Mouse (Mus musculus): Measurements from ENCODE around the gene Gm19684.
"Not testable (repeated sequence)": the region's sequence is repeated elsewhere in the genome, so short reads cannot be mapped to it uniquely, and the experiment has no call there.

The Gm19684 gene

DNA sequence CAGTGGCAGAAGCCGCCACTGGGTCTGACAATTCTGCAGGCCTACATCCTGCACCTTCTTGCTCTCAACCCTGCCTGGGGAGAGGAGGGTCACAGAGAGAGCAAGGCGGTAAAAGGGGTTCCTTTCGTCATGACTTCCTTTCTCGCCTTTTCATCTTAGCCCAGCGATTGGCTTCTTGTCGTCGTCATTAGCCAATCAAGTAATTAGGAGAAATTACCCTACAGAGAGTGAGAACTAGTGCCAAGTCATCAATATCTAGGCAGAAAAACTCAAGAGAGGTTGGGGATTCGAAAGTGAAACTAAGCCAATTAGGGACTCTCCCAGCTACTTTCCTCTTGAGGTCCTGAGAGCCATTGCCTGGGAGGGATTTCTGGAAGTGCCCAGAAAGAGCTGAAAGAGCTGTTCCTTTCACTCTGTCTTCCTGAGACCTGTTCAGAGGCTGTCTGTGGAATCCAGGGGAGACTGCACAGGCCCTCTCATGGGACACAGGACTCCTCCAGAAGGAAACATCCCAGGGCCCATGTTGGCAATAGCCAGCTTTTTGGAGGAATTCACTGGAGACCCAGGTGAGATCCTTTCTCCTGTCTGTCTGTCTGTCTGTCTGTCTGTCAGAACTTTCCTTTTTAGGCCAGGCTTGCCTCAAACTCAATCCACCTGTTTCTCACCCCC, at the start of gene Gm19684:
TSS of gene Gm19684 (plus strand) at position 327 of the 669 bp plus-strand sequence.
- peak; percentile 99 for DNase-seq (ENCODE audit: low read depth)

DNA sequence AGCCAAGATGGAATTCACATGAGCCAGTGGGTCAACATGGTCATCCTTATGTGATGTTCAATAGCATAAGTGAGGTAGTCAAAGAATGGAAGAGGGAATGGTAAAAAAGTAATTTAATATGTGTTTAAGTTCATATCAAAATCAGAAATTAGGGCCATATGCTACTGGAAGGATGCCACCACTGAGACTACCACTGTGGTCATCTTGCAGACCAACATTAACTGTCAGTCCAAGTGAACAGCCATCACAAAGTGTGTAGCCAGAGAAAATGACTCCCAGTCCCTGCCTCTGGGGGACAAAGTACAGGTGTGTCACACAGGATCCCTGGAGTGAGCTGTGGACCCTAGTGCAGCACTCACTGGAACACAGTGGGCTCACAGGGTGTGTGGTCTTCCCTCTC, 39.6 kb upstream of the Gm19684 start:
- not testable (repeated sequence) for DNase-seq (ENCODE audit: low read depth)

DNA sequence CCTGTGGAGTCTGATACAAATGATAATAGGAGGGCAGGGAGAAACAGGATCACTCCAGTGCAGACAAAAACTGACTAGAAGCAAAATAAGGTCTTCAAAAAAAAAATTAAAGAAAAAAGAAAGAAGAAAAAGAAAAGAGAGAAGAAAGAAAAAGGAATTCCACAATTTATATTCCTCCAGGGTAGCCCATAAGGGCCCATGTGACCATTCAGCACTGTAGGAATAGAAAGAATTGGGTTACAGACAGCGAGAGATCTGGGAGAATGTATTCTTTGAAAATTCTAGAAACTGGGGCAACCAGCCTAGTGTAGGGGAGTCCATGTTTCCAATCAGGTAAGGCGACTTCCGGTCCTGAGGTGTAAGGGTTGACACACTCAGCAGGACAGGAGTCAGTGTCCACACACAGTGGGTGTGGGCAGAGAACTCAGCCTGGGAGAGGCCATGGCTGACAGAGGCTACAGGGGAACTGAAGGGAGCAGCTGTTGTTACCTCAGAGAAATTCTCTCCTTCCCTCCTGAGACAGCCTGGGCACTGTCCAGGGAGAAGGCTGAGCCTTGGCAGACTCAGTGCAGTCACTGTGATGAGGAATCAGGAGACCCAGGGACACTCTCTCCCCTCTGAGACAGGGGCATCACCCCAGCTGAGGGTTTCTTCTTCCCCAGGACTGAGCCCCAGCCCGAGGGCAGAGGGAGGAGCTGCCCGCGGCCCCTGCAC, 38.8 kb upstream of the Gm19684 start:
- peak; percentile 21 for DNase-seq (ENCODE audit: low read depth)

DNA sequence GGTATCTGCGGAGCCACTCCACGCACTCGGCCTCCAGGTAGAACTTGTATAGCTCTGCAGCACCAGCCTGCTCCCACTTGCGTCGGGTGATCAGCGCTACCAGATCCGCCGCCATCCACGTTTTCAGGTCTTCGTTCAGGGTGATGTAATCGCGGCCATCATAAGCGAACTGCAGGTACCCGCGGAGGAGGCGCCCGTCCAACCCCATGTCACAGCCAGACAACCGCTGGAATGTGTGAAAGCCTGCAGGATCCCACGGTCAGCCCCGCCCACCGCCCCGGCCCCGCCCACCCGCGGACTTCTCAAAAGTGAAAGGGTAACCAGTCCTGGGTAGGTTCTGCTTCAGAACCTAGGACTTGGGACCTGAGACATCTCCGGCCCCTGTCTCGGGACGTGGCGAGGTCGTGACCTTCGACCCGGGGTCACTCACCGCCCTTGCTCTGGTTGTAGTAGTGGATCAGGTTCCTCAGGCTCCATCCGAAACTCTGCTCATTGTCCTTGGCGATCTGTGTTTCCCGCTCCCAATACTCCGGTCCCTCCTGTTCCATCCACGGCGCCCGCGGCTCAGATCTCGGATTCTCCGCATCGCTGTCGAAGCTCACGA, 38.1 kb upstream of the Gm19684 start:
- peak; percentile 80 for DNase-seq (ENCODE audit: low read depth)

DNA sequence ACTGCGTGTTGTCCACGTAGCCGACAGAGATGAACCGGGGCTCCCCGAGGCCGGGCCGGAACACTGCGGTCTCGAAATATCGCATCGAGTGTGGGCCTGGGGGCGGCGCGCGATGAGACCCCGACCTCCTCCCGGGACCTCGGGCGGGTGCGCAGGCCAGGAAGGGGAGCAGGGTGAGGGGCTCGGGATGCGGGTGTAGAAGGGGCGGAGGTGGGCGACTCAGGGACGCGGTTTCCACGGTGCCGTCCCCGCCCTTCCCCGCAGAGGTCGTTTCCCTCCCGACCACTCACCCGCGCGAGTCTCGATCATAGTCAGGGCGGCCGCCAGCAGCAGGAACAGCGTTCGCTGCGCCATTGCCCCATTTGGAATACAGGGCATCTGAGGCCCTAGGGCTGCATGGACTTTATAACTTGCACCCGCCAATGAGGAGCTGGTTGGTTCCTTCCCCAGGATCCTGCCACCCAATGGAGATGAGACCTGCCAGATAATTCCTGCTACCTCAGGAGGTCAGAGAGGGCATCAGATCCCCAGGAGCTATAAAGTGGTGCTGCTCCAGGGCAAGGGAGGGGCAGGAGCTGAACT, 37.5 kb upstream of the Gm19684 start:
- peak; percentile 23 for DNase-seq (ENCODE audit: low read depth)

DNA sequence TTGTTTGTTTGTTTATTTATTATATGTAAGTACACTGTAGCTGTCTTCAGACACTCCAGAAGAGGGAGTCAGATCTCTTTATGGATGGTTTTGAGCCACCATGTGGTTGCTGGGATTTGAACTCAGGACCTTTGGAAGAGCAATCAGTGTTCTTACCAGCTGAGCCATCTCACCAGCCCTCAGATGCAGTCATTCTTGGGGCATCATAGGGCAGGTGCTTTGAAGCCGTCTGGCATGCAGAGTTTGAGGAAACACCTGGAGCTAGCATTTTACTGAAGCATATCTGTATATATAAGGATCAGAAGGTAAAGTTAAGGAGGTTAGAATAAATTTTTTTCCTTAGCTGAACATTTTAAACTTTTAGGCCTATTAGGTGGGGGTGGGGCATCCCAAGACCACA, 35.5 kb upstream of the Gm19684 start:
- DNase-seq (ENCODE audit: low read depth): not testable (repeated sequence)

DNA sequence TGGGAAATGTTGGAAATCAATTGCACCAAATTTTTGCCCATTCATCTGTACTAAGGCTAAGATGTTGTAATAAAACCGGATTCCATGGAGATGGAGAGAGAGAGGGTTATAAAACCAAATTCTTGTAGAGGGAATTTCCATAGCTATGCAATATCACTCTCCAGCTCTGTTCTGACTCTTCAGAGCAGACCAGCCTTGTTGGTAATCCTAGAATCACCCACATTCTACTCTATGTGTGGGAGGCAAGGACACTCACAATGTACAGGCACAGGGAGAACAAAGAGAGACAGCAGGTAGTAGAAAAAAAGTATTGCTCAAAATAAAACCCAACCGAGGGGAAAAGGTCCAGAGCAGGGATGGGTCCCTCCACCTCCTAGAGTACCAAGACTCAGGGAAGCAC, 29.5 kb upstream of the Gm19684 start:
- DNase-seq (ENCODE audit: low read depth): not testable (repeated sequence)

DNA sequence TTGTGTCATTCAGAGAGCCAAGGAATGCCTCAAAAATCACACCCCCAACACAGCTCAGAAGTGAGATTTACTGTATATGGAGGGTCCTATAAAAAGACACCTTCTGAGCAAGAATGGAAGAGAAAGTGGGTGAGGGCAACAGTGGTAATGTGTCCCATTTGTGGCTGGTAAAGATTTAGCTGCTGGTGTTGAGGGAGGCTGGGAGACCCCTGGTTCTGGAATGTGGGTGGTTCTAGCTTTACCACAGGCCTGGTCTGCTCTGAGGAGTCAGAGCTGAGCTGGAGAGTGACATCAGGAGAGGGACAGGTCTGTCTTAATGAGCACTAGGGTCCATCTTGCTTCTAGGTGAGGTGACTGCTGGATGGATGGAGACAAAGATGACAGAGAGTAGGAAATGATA, 29.0 kb upstream of the Gm19684 start:
- not testable (repeated sequence) for DNase-seq (ENCODE audit: low read depth)

DNA sequence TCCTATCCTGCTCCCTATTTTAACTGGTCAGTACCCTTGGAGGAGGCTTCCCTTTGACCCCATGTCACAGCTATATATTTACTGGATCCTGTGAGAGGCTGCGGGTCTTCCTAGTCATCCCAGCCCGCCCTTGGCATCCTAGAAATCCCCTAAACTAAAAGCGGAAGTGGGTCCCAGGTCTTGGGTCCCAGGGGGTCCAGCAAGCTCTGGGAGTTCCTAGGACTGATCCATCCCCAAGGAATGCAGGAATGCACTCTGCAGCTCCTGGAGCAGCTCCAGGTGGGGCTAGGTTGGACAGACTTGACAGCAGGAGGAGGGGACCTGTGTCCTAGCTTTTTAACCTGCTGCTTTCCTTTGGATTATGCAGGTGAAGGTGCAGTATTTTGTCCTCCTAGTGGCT, 27.5 kb upstream of the Gm19684 start:
- DNase-seq (ENCODE audit: low read depth): no peak

DNA sequence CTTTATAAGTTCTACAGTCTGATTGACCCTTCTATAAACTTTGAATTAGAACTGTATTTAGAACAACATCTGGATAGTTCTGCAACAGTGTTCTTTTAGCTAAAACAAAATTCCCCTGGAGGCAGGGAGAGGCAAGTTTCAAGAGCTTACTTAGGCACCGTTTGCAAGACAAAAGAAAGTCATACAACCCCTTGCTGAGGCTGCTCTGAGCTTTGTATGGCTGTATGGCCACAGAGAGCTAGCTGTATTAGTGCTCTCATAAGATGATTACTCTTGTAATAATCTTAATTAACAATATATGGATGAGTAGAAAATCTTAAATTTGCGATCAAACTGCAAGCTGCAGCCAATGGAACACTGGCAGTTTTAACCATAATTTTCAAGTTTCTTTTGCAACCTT, 21.9 kb upstream of the Gm19684 start:
- not testable (repeated sequence) for DNase-seq (ENCODE audit: low read depth)

DNA sequence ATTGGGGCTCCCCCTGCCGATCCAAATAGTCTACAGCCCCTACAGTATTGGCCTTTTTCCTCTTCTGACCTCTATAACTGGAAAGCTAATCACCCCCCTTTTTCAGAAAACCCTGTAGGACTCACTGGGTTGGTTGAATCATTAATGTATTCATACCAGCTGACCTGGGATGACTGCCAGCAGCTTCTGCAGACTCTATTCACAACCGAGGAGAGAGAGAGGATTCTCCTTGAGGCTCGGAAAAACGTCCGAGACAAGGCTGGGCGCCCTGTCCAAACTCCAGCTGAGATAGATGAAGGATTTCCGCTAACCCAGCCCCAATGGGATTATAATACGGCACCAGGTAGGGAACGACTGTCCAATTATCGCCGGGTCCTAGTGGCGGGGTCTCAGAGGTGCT, 19.4 kb upstream of the Gm19684 start:
- not testable (repeated sequence) for DNase-seq (ENCODE audit: low read depth)

DNA sequence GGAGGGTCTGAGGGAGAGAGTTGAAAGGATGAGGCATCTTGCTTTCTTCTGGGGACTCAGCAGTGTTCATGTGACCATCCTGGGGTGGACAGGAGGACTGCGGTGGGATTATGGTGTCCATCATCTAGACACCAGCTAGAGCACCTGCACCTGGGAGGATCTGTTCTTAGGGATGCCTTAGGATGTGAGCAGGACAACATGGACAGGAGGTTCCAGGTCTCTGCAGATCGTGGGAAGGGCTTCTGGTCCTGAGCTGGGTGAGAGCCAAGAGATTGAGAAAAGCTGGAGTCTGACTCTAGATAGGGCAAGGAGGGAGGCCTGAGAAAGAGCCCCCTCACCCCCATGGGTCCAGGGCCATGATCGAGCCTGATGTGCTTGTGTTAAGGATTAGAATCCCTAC, 11.3 kb upstream of the Gm19684 start:
- not testable (repeated sequence) for DNase-seq (ENCODE audit: low read depth)

DNA sequence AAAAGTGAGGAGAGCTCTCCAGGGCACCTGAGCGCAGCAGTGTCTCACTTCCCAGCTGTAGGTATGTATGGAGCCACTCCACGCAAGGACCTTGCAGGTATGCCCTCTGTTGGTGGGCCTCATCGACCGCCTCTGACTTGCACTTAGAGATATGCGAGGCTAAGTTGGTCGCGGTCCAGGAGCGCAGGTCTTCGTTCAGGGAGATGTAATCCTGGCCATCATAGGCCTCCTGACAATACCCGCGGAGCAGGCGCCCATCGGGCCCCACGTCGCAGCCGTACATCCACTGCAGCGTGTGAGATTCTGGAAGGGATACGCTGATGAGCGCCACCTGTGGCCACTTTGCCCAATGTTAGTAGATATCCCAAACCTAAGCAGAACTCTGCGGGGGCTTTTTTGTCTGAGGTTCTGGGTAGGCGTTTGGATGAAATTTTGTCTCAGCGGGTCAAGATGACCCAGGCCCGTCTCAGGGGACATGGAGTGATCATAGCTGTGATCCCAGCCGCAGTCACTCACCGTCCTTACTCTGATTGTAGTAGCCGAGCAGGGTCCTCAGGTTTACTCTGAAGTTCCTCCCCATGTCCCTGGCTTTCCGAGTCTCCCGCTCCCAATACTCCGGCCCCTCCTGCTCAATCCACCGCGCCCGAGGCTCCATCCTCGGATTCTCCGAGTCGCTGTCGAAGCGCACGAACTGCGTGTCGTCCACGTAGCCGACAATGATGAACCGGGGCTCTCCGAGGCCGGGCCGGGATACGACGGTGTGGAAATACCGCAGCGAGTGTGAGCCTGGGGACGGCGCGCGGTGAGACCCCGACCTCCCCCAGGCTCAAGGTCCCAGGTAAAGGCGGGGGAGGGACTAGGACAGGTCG, 10.6 kb upstream of the Gm19684 start:
- peak; percentile 67 for DNase-seq (ENCODE audit: low read depth)

DNA sequence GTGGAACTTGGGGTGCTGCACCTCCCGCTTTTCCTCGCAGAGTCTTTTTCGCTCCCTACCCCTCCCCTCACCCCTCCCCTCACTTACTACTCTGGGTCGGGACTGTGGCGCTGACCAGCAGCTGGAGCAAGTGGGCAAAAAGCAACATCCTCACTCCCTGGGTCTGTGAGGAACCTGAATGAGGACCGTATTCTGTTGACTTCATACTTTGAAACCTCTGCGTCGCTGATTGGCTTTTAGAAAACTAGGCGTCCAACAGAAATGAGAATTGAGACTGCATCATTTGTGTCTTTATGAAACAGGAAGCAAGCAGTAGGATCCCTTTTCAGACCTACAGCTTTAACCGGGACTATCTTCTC, 10.0 kb upstream of the Gm19684 start:
- peak; percentile 91 for DNase-seq (ENCODE audit: low read depth)

DNA sequence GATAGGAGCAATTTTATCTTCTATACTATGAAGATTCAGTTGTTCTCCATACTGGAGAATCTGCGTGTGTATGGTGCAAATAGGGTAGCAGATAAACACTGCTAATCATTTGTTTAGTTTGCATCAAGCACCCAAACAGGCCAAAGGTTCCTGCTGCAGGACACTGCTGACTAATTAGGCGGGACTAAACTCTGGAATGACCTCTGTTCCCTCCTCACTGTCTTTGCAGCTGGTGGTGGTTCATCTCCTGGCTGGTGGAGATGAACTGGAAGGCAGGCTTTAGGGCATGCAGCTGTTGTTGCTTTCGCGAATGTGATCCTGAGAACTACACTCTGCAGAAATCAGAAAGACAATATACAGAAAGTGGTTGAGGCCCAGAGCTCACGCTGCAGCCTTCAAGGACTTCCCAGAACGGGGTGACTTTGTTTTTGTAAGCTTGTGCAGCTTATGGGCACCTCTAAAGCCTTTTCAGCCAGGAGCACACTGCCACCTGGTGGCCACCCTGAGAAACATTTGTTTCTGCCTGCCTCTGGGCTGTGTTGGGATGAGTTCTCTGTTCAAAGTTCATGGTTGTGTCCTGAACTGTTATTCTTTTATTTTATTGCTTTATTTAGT, 7.4 kb upstream of the Gm19684 start:
- DNase-seq (ENCODE audit: low read depth): peak; percentile 79

DNA sequence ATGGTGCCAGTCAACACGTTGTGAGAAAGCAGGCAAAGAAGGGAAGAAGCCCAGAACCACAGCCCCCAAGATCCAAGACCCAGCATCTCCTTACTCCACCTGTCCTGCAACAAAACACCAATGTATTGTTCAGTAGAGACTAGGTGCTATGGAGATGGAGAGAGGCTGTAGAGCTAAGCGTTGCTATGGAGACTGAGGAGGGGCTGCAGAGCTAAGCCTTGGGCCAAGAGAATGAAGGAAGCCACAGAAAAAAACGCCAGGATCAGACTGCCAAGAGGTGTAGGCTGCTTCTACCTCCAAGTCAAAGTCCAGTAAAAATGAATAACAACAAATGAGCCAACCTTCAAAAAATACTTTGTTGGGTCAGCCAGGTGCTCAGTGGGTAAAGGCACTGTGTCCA, 4.9 kb upstream of the Gm19684 start:
- DNase-seq (ENCODE audit: low read depth): not testable (repeated sequence)

DNA sequence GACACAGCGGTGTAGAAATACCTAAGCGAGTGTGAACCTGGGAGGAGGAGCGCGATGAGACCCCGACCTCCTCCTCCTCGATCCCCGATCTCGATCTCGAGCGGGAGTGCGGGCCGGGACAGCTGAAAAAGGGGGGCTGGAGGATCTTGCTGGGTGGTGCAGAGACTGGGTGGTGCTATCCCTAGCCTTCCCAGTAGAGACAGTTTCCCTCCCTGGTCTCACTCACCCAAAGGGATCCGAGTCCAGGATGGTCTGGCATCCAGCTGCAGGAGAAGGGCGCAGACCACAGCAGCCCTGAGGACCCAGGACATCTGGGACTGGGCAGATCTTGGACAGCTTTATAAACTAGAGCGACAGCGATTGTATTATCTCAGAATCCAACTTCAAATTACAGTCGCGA, 639 bp upstream of the Gm19684 start:
- not testable (repeated sequence) for DNase-seq (ENCODE audit: low read depth)

DNA sequence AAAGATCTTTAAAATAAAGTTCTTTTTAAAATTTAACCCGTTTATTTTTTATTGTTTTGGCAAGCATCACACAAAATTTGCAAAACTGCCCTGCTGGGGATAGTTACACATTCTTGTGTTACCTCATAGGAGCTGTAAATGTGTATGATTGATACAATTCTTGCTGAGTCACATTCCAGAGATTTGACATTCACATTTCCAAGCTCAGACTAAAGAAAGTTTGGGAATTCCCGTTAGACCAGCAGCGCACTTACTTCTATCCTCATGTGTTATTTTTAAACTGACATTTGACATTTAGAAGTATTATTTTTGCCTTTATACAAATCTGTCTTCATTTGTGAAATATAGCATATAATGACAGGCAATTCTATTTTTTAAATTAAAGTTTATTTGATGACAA, 2.6 kb downstream of the Gm19684 start:
- DNase-seq (ENCODE audit: low read depth): not testable (repeated sequence)

DNA sequence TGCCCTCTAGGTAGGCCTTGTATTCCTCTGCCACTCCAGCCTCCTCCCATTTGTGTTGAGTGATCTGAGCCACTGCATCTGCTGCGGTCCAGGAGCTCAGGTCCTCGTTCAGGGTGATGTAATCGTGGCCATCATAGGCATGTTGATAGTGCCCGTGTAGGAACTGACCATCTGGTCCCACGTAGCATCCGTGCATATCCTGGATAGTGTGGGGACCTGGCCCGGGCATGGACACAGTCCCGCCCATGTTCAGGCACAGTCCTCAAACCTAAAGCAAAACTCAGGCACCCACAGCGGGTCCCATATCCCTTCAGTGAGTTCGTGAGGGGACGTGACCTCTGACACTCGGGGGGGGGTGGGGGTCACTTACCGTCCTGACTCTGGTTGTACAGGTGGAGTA, 7.0 kb downstream of the Gm19684 start:
- not testable (repeated sequence) for DNase-seq (ENCODE audit: low read depth)

DNA sequence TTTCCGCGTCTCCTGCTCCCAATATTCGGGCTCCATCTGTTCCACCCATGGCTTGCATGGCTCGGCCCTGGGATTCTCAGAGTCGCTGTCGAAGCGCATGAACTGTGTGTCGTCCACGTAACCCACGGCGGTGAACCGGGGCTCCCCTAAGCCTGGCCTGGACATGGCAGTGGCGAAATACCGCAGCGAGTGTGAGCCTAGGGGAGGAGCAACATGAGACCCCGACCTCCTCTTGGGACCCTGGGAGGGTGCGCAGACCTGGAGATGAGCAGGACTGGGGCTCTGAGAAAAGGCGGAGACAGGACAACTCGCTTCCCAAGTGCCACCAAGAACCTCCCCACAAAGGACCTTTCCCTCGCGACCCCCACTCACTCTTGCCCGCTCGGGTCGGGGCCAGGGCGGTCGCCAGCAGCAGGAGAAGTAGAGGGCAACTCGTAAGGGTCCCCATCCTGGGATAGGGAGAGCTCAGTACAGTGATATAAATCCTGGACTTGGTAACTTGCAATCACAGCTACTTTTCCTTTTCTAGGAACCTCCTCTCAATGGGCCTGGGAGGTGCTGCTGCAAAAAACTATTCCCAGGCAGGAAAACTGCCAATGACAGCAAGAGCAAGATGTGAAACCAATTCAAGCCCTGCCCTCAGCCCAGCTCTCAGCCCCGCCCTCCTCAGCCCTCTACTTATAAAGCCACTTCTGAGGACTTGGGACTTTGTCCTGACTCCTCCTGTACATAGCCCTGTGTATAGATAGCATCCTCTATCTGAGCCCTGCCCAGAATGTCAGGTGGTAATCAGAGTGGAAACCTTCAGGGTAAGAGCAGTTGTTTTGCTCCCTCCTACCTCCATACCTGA, 7.7 kb downstream of the Gm19684 start, which contains the start of gene Gm7030:
TSS of gene Gm7030 (minus strand) at position 458 of the 850 bp plus-strand sequence.
- DNase-seq (ENCODE audit: low read depth): not testable (repeated sequence)

All from induced T-regulatory cell, adult 2 months (primary cell).